ENCODE assay signal across 19 mouse cellular contexts in the genomic region with DNA sequence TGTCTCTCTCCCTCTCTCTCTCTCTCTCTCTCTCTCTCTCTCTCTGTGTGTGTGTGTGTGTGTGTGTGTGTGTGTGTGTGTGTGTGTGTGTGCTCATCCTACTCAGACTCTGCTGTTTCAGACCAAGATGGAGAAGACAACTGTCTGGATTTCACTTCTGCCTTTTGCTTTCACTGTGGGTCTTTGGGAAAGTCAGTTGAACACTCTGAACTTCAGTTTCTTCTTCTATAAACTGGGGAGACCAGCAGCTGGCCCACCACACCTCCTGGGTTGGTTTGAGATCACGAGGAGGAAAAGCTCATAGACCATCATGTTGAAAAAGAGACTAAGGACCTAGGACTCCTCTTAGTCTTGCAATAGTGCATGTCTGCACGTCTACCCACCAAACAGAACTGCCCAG.
DNase-seq lines count a peak whose midpoint lies in the region; ATAC-seq and TF ChIP-seq lines count a peak whose summit lies in the region.
"Had no signal": no experiment of that assay in that cellular context is flagged by ENCODE, and none has a peak within 500 bp of the region (broad histone marks: within the 10 kb centered on the region; RNA-seq: fewer than 3 reads in every experiment).

No protein-coding gene starts in this region.

- H3K27me3 ChIP-seq in liver, adult 2 months (ENCODE audit: control insufficient read depth, insufficient read depth, low read length) = no peaks in the 10 kb centered on the region
- H3K27me3 ChIP-seq in liver, embryonic 12.5 days (replicated peaks) = no peaks in the 10 kb centered on the region
- H3K27me3 ChIP-seq in CH12.LX (replicated peaks) = no peaks in the 10 kb centered on the region
- H3K27me3 ChIP-seq: embryonic facial prominence, embryonic 13.5 days; forebrain, embryonic 12.5 days had no signal

- TF ChIP-seq EP300 in CH12.LX (IDR thresholded peaks at IDR 0.05; ENCODE audit: low read length) = peak; percentile 80

- no peak for TF ChIP-seq RAD21 in CH12.LX (IDR thresholded peaks at IDR 0.05; ENCODE audit: low read depth, low read length)

- H3K4me1 ChIP-seq in liver, adult 2 months (ENCODE audit: control insufficient read depth, insufficient read depth, low read length) = no peaks in the 10 kb centered on the region
- H3K4me1 ChIP-seq in liver, embryonic 12.5 days = no peaks in the 10 kb centered on the region
- H3K4me1 ChIP-seq in CH12.LX (ENCODE audit: control insufficient read depth in 1 of 2, insufficient read depth in 2 of 2) = peaks cover 55 to 91% of the 10 kb centered on the region in 2 experiments
- H3K4me1 ChIP-seq: embryonic facial prominence, embryonic 13.5 days had no signal

- H3K4me2 ChIP-seq in liver, embryonic 12.5 days = no peak overlapping the region
- no peak overlapping the region for H3K4me2 ChIP-seq in CH12.LX (ENCODE audit: insufficient read depth, low read depth, poor library complexity, severe bottlenecking)
- H3K4me2 ChIP-seq: embryonic facial prominence, embryonic 13.5 days; forebrain, embryonic 12.5 days; heart, embryonic 12.5 days had no signal

- H3K36me3 ChIP-seq in liver, adult 2 months (ENCODE audit: control insufficient read depth, insufficient read depth, low read length) = no peaks in the 10 kb centered on the region
- no peaks in the 10 kb centered on the region for H3K36me3 ChIP-seq in liver, embryonic 12.5 days
- peaks cover 0 to 2% of the 10 kb centered on the region in 2 experiments for H3K36me3 ChIP-seq in CH12.LX (replicated peaks in 1 of 2; ENCODE audit: control insufficient read depth in 1 of 2, insufficient read depth in 1 of 2, low read length in 1 of 2)
- H3K36me3 ChIP-seq: embryonic facial prominence, embryonic 13.5 days; forebrain, embryonic 12.5 days; G1E; heart, embryonic 12.5 days; hindbrain, embryonic 10.5 days had no signal

- no peak overlapping the region for H3K9ac ChIP-seq in liver, adult 2 months (ENCODE audit: low read depth, low read length)
- H3K9ac ChIP-seq in liver, embryonic 12.5 days = no peak overlapping the region
- H3K9ac ChIP-seq in CH12.LX (ENCODE audit: insufficient read depth, low read depth) = no peak overlapping the region
- H3K9ac ChIP-seq: embryonic facial prominence, embryonic 13.5 days; forebrain, embryonic 12.5 days; heart, embryonic 12.5 days had no signal

- no peak for ATAC-seq in liver, embryonic 12.5 days
- ATAC-seq in granulocyte monocyte progenitor cell, adult 5-6 weeks (replicated peaks; ENCODE audit: poor library complexity, severe bottlenecking) = peak; percentile 47
- ATAC-seq: forebrain, embryonic 16.5 days; hindbrain, embryonic 16.5 days had no signal

- TF ChIP-seq CTCF in liver, adult 2 months (IDR thresholded peaks at IDR 0.05; ENCODE audit: low read depth, low read length) = no peak
- TF ChIP-seq CTCF in CH12.LX (conservative IDR thresholded peaks at IDR 0.05 in 1 of 2, IDR thresholded peaks at IDR 0.05 in 1 of 2; ENCODE audit: low read depth in 2 of 2, low read length in 2 of 2) = no peak

- in situ Hi-C loops in CH12.LX (cut with MboI; ENCODE audit: low pct_ligation_motif_present, low pct_unique_long_range_greater_than_20kb, low sequenced_read_pairs) = loop anchor here (5.0 kb wide), 1 partner anchor 52 kb away; no protein-coding TSS in a partner anchor

- dilution Hi-C loops in CH12.LX (cut with MboI; ENCODE audit: extremely low pct_ligation_motif_present, extremely low pct_unique_long_range_greater_than_20kb, low sequenced_read_pairs) = no loop called here

- H3K27ac ChIP-seq in liver, adult 2 months (replicated peaks; ENCODE audit: insufficient read depth, low read depth, low read length) = no peak overlapping the region
- no peak overlapping the region for H3K27ac ChIP-seq in liver, embryonic 12.5 days
- H3K27ac ChIP-seq in CH12.LX (ENCODE audit: insufficient read depth, low read depth) = peak overlapping the region; percentile 76
- H3K27ac ChIP-seq: embryonic facial prominence, embryonic 13.5 days; forebrain, embryonic 12.5 days; hindbrain, embryonic 10.5 days had no signal

- TF ChIP-seq POLR2A in liver, adult 2 months (IDR thresholded peaks at IDR 0.05; ENCODE audit: extremely low read depth, insufficient read depth, low read length) = no peak
- TF ChIP-seq POLR2A in CH12.LX (IDR thresholded peaks at IDR 0.05; ENCODE audit: low read depth, low read length) = no peak

- DNase-seq in liver, adult 2 months (ENCODE audit: extremely low read depth, low read depth, low spot score) = peak; percentile 15
- DNase-seq in CH12.LX (ENCODE audit: extremely low read depth) = no peak
- DNase-seq in gastrocnemius, postnatal 10 days = no peak
- no peak for DNase-seq in urinary bladder, postnatal 14 days (ENCODE audit: low spot score)
- DNase-seq: adrenal gland, adult 8-10 months; adrenal gland, postnatal 36 days; cerebellum, adult 11 months; cerebellum, adult 9-10 months; cerebellum, postnatal 25 days; gastrocnemius, postnatal 14 days had no signal

- 65% methylated on average over 2 of the region's 2 CpGs for WGBS in liver, adult 2 months
- WGBS in liver, embryonic 12.5 days (ENCODE audit: insufficient replicate concordance) = 49% methylated on average over 2 of the region's 2 CpGs

- no peaks in the 10 kb centered on the region for H3K9me3 ChIP-seq in liver, embryonic 12.5 days (replicated peaks)
- H3K9me3 ChIP-seq in CH12.LX (replicated peaks; ENCODE audit: low read length) = no peaks in the 10 kb centered on the region
- H3K9me3 ChIP-seq: embryonic facial prominence, embryonic 13.5 days; forebrain, embryonic 12.5 days; heart, embryonic 12.5 days; hindbrain, embryonic 10.5 days had no signal

- no peak overlapping the region for H3K4me3 ChIP-seq in liver, adult 2 months (ENCODE audit: insufficient read depth, low read depth, low read length)
- no peak overlapping the region for H3K4me3 ChIP-seq in liver, embryonic 12.5 days
- no peak overlapping the region for H3K4me3 ChIP-seq in CH12.LX (replicated peaks in 1 of 3; ENCODE audit: low read depth in 2 of 3, low read length in 2 of 3, poor library complexity in 1 of 3)
- H3K4me3 ChIP-seq: embryonic facial prominence, embryonic 13.5 days; forebrain, embryonic 12.5 days; heart, embryonic 12.5 days; hindbrain, embryonic 10.5 days had no signal

- H3K79me2 ChIP-seq in liver, adult 2 months (ENCODE audit: control insufficient read depth, insufficient read depth, low read length) = no peaks in the 10 kb centered on the region
- H3K79me2 ChIP-seq in CH12.LX (replicated peaks; ENCODE audit: control insufficient read depth, extremely low read depth, insufficient read depth, poor library complexity, severe bottlenecking) = no peaks in the 10 kb centered on the region

TF ChIP-seq in CH12.LX, 34 proteins besides CTCF, POLR2A, EP300 and RAD21:
- TF ChIP-seq PAX5 (IDR thresholded peaks at IDR 0.05; ENCODE audit: low read length) (no peak), ZKSCAN1 (IDR thresholded peaks at IDR 0.05; ENCODE audit: borderline replicate concordance, low read depth, low read length) (no peak), RCOR1 (conservative IDR thresholded peaks at IDR 0.05; ENCODE audit: low read depth, low read length) (0 out of 2 replicates have a peak, but pooled peaks have one; percentile 45), CHD2 (IDR thresholded peaks at IDR 0.05; ENCODE audit: low read length) (peak; percentile 8; the same call in 1 of the 2 replicates), JUND (conservative IDR thresholded peaks at IDR 0.05; ENCODE audit: low read depth, low read length) (no peak), IRF4 (IDR thresholded peaks at IDR 0.05; ENCODE audit: low read depth, low read length) (peak; percentile 74), BHLHE40 (IDR thresholded peaks at IDR 0.05; ENCODE audit: low read depth, low read length) (peak; percentile 42; the same call in 1 of the 2 replicates), SMC3 (IDR thresholded peaks at IDR 0.05; ENCODE audit: low read depth, low read length) (0 out of 2 replicates have a peak, but pooled peaks have one; percentile 5), POLR2AphosphoS2 (IDR thresholded peaks at IDR 0.05; ENCODE audit: low read depth, low read length) (no peak), MEF2A (IDR thresholded peaks at IDR 0.05; ENCODE audit: borderline replicate concordance, low read depth, low read length) (0 out of 2 replicates have a peak, but pooled peaks have one; percentile 10), MAX (IDR thresholded peaks at IDR 0.05; ENCODE audit: low read length) (no peak), ZNF384 (IDR thresholded peaks at IDR 0.05; ENCODE audit: low read depth, low read length) (no peak), TCF12 (IDR thresholded peaks at IDR 0.05; ENCODE audit: low read depth, low read length) (peak; percentile 53; the same call in 1 of the 2 replicates), ETS1 (conservative IDR thresholded peaks at IDR 0.05; ENCODE audit: low read depth, low read length) (0 out of 2 replicates have a peak, but pooled peaks have one; percentile 21)
TF ChIP-seq in CH12.LX: peak in this region for 8.
